Mouse (Mus musculus) CD4-positive naive resting alpha-beta T cell, adult 76 days (primary cell): ENCODE results near the gene Cd86. TPM values are rescaled to one million over a fixed set of nuclear protein-coding genes. Genes with fewer than 3 reads are reported as not detected.

Experiments
- total RNA-seq: library from RNA; stranded (reverse); gene quantifications from one replicate; pipeline ENCODE4 v1.2.4, GENCODE M21; 2023

The Cd86 gene
- total RNA-seq = 27.8 TPM

DNA sequence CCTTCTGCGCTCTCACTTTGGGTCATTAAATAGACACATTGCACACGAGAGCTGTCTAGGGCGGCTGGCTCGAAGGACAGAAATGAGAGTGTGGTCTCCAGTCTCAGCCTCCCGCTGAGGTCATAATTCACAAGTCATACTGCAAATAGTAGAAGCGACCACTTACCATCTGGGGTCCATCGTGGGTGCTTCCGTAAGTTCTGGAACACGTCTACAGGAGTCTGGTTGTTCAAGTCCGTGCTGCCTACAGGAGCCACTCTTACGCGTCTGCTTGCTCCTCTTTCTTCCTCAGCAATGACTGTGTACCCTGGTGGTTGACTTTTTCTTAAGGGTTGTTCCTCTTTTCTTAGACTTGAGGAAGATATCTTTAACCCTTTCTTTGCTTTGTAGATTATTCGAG, at the start of gene Cd86:
TSS of gene Cd86 (minus strand) at position 300 of the 400 bp plus-strand sequence.

DNA sequence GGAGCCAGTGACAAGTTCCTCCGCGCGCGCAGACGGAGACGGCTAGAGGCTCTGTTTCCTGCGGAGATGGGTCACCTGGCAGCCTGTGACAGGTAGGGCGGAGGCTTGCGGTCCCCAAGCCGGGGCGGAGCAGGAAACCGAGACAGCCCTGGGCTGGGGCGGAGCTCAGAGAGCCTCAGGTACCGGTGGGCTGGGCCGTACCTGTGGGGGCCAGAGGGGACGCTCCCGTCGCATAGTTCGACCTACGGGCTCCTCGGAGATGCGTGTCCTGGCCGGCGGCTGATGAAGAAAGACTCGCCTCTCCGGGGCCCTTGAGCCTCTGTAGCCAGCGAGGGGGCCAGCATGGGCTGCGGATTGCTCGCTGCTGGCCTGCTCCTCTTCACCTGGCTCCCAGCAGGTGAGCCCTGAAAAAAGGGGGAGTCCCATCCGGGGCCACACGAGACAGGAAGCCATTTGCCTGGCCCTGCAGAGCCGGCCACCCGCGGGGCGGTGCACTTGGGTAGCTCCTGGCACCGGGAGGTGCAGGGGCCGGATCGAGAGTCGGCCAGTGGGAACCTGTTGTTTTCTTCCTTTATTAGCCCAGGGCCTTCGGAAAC, 28.0 kb upstream of the Cd86 start, which contains the start of gene Ildr1:
TSS of gene Ildr1 (plus strand) at position 161 of the 596 bp plus-strand sequence.

DNA sequence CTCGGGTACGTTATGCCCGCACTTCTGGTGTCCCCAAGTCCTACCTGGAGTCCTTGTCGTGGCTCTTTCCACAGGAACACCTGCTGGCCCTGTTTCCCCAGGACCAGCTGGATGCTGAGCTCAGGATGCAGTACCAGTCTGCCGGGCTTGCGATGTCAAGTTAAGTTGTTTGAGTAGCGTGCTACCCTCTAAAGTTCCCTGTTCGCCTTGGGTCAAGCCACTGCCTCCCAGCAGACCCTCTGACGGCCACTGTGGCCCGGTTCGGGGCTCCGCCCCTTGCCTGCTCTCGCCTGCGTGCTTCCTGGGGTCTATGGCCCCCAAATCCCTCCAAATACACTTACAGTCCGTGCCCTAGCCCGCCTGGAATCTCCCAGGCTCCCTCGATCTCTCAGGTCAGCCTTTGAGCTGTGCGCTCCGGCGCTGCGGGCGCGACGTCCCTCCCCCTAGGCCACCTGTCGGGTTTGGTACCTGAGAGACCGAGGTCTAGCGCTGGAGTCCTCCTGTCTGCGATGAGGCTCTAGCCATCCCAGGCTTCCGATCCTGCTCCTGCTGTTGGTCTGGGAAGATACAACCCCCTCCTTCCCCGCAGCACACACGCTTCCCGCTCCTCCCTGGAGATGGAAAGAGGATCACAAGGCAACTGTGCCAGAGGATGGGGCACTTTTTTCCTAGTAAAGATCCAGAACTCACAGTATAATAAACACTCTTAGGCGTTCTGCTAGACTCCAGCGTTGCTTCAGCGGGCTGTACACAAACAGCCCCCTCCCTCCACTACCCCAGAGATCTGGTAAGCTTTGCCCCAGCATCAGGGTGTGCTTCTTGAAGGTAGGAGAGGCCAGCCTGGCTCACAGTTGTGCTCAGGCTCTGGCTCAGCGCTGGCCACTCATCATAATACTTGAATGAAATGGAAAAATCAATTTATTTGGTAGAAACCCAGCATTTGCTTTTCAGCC, 104.2 kb downstream of the Cd86 start, which contains the start of gene Casr:
TSS of gene Casr (minus strand) at position 756 of the 953 bp plus-strand sequence.

Other genes starting within 250 kb of the Cd86 start
- not detected for gene Stfa3, start 210.7 kb downstream of the Cd86 start, total RNA-seq
- gene Casr, start 103.9 kb downstream of the Cd86 start, total RNA-seq = not detected
- gene Ildr1, start 27.9 kb upstream of the Cd86 start, total RNA-seq = 2.4 TPM
- gene Slc15a2, start 118.9 kb upstream of the Cd86 start, total RNA-seq = 28.4 TPM
- gene Iqcb1, start 162.3 kb upstream of the Cd86 start, total RNA-seq = 44.9 TPM
- 3.0 TPM for gene Eaf2, start 208.9 kb upstream of the Cd86 start, total RNA-seq
- 27.0 TPM for gene Golgb1, start 209.1 kb upstream of the Cd86 start, total RNA-seq